Mouse (Mus musculus) embryonic stem cell, embryonic (primary cell): ENCODE data around the gene Meltf.

ENCODE experiments used
- CTCF ChIA-PET, 4 experiments: fragments of 300-600 bp in 2 of 4; fragments of 350-600 bp in 2 of 4; sonication (Branson Sonifier 250); formaldehyde crosslinking; loops; one replicate each; lab custom pipeline; 2022; ENCODE audit warnings: inconsistent platforms in 2 of 4; lab: Charles Lee
- POLR2A ChIA-PET, 4 experiments: fragments of 300-600 bp in 2 of 4; fragments of 350-600 bp in 2 of 4; sonication (Branson Sonifier 250); formaldehyde crosslinking; loops; one replicate each; lab custom pipeline; 2022; ENCODE audit warnings: antibody characterized with exemption in 4 of 4, inconsistent platforms in 1 of 4; lab: Charles Lee

The Meltf gene

GRCm38 (mm10) chr16:31936568-31936967 is 58.0 kb downstream of the Meltf start:
- CTCF ChIA-PET = interaction anchor here in 2 of 4 experiments (0.6 to 4.7 kb wide), 2 partner anchors 7 to 30 kb away, joined by 3 to 33 read pairs; no protein-coding TSS in a partner anchor
- POLR2A ChIA-PET = interaction anchor here (0.6 to 5.3 kb wide), 5 partner anchors 7 to 493 kb away, joined by 3 to 45 read pairs (median 9); no protein-coding TSS in a partner anchor

- CTCF ChIA-PET = interaction anchor here in 1 of 4 experiments (0.6 to 0.8 kb wide), 2 partner anchors 64 to 674 kb away, joined by 3 to 5 read pairs; no protein-coding TSS in a partner anchor
- POLR2A ChIA-PET = no interaction called here
These were observed 60.2 kb downstream of the Meltf start for GRCm38 (mm10) chr16:31938856-31939255.

- ChIA-PET CTCF (interaction anchor here in 2 of 4 experiments (0.5 to 1.0 kb wide), 5 partner anchors 8 to 1299 kb away, joined by 3 to 9 read pairs (median 4); no protein-coding TSS in a partner anchor), POLR2A (no interaction called here)
These were observed 62.0 kb downstream of the Meltf start for GRCm38 (mm10) chr16:31940586-31940985.

- CTCF ChIA-PET = interaction anchor here (0.5 to 2.6 kb wide), 78 partner anchors 9 to 694 kb away, joined by 3 to 77 read pairs (median 4); partner anchors contain the start of genes Pigz (in 4 of the 4), Senp5 (in 3 of the 4) and Meltf (in 1 of the 4)
These were observed 65.4 kb downstream of the Meltf start for GRCm38 (mm10) chr16:31943980-31944379.

GRCm38 (mm10) chr16:31944698-31945255 is 66.2 kb downstream of the Meltf start:
- ChIA-PET POLR2A (interaction anchor here in 3 of 4 experiments (0.6 to 3.1 kb wide), 24 partner anchors 11 to 663 kb away, joined by 3 to 45 read pairs (median 4); partner anchors contain the start of genes Pigz (in 3 of the 3), Senp5 (in 2 of the 3), Cep19 (in 1 of the 3) and Pigx (in 1 of the 3)), CTCF (interaction anchor here (0.5 to 2.6 kb wide), 49 partner anchors 11 to 553 kb away, joined by 3 to 77 read pairs (median 5); partner anchors contain the start of genes Pigz (in 4 of the 4), Meltf (in 1 of the 4) and Senp5 (in 1 of the 4))

More at GRCm38 (mm10) chr16:31943980-31944379, 65.4 kb downstream of the Meltf start:
- POLR2A ChIA-PET = interaction anchor here in 3 of 4 experiments (0.6 to 3.1 kb wide), 46 partner anchors 10 to 698 kb away, joined by 3 to 45 read pairs (median 3); partner anchors contain the start of genes Pigz (in 3 of the 3), Senp5 (in 2 of the 3), Cep19 (in 1 of the 3) and Fbxo45 (in 1 of the 3)

- ChIA-PET POLR2A (interaction anchor here in 2 of 4 experiments (1.1 to 3.1 kb wide), 6 partner anchors 11 to 133 kb away, joined by 3 to 45 read pairs (median 12); partner anchors contain the start of genes Pigz (in 2 of the 2) and Senp5 (in 1 of the 2)), CTCF (interaction anchor here in 3 of 4 experiments (0.6 to 2.6 kb wide), 6 partner anchors 11 to 553 kb away, joined by 3 to 77 read pairs (median 10); partner anchors contain the start of genes Pigz (in 2 of the 3) and Meltf (in 1 of the 3))
These were observed 66.8 kb downstream of the Meltf start for GRCm38 (mm10) chr16:31945372-31945771.

- ChIA-PET POLR2A (interaction anchor here in 3 of 4 experiments (2.2 to 2.6 kb wide), 4 partner anchors 14 to 57 kb away, joined by 8 to 17 read pairs (median 11); partner anchors contain the start of gene Senp5 (in 3 of the 3)), CTCF (interaction anchor here in 1 of 4 experiments (1.2 kb wide), 1 partner anchor 14 kb away, joined by 3 read pairs; no protein-coding TSS in a partner anchor)
These were observed 67.4 kb downstream of the Meltf start for GRCm38 (mm10) chr16:31945986-31946385.

GRCm38 (mm10) chr16:31947333-31947732 is 68.7 kb downstream of the Meltf start:
- ChIA-PET CTCF (interaction anchor here in 1 of 4 experiments (1.3 kb wide), 1 partner anchor 34 kb away, joined by 3 read pairs; no protein-coding TSS in a partner anchor), POLR2A (interaction anchor here (0.6 to 2.6 kb wide), 24 partner anchors 11 to 153 kb away, joined by 3 to 17 read pairs (median 4); partner anchors contain the start of genes Senp5 (in 3 of the 4), Cep19 (in 1 of the 4), Pigx (in 1 of the 4) and Pigz (in 1 of the 4))

GRCm38 (mm10) chr16:31947901-31948316 is 69.3 kb downstream of the Meltf start:
- ChIA-PET POLR2A (interaction anchor here (0.6 to 2.6 kb wide), 24 partner anchors 12 to 152 kb away, joined by 3 to 17 read pairs (median 4); partner anchors contain the start of genes Senp5 (in 3 of the 4), Cep19 (in 1 of the 4), Pigx (in 1 of the 4) and Pigz (in 1 of the 4)), CTCF (interaction anchor here in 2 of 4 experiments (0.6 to 1.3 kb wide), 2 partner anchors 33 to 324 kb away, joined by 3 read pairs; partner anchors contain the start of gene Smco1 (in 1 of the 2))

- ChIA-PET CTCF (interaction anchor here in 2 of 4 experiments (0.6 to 1.3 kb wide), 2 partner anchors 33 to 323 kb away, joined by 3 read pairs; partner anchors contain the start of gene Smco1 (in 1 of the 2)), POLR2A (interaction anchor here (0.8 to 2.6 kb wide), 13 partner anchors 11 to 123 kb away, joined by 3 to 17 read pairs (median 5); partner anchors contain the start of gene Senp5 (in 3 of the 4))
These were observed 69.8 kb downstream of the Meltf start, which contains the start of the genes 0610012G03Rik and Ncbp2 for GRCm38 (mm10) chr16:31948345-31948774. Gene 0610012G03Rik (minus strand): TSS chr16:31948494. Gene Ncbp2 (plus strand): TSS chr16:31948513.
